Mouse (Mus musculus) CH12.LX (cell line): ENCODE data around the gene Txnip. TPM values are rescaled to one million over a fixed set of nuclear protein-coding genes. Genes with fewer than 3 reads are reported as not detected.

Source experiments
- DNase-seq: peaks from one replicate; pipeline ENCODE4 v3.0.0-alpha.2; 2013; ENCODE audit errors: extremely low read depth
- H3K27ac ChIP-seq: 2 replicates; pipeline ENCODE4 v1.5.1; 2012; ENCODE audit warnings: low read depth, mild to moderate bottlenecking, control low read depth, moderate library complexity; ENCODE audit not compliant: insufficient read depth
- H3K27me3 ChIP-seq: replicated peaks from 2 replicates; pipeline ENCODE3; 2012; ENCODE audit warnings: inconsistent platforms
- H3K36me3 ChIP-seq, 2 experiments: replicated peaks in 1 of 2; 2 replicates each; pipeline versions ENCODE3 to v1.6.1; 2012; ENCODE audit warnings: inconsistent platforms in 1 of 2, low read length in 1 of 2, mild to moderate bottlenecking in 1 of 2, mixed read lengths in 1 of 2, moderate library complexity in 1 of 2; ENCODE audit not compliant: control insufficient read depth in 1 of 2, insufficient read depth in 1 of 2
- H3K4me1 ChIP-seq, 2 experiments: 2 replicates each; pipeline ENCODE4 v1.6.1; 2012; ENCODE audit warnings: inconsistent platforms in 1 of 2, moderate library complexity in 1 of 2; ENCODE audit not compliant: insufficient read depth in 2 of 2, control insufficient read depth in 1 of 2
- H3K4me2 ChIP-seq: 2 replicates; pipeline ENCODE4 v1.6.1; 2012; ENCODE audit warnings: low read depth, mild to moderate bottlenecking, control low read depth; ENCODE audit not compliant: poor library complexity, insufficient read depth, severe bottlenecking
- H3K4me3 ChIP-seq, 3 experiments: fragments of 150-350 bp in 1 of 3; sonication (generic) in 1 of 3; replicated peaks in 1 of 3; 2 replicates each; pipeline versions ENCODE3 to v1.5.1; 2011 to 2012; ENCODE audit warnings: low read depth in 2 of 3, low read length in 2 of 3, mild to moderate bottlenecking in 2 of 3, moderate library complexity in 2 of 3, control low read depth in 1 of 3, improper control_type of control experiment in 1 of 3, inconsistent platforms in 1 of 3, mixed read lengths in 1 of 3; ENCODE audit not compliant: poor library complexity in 1 of 3
- H3K79me2 ChIP-seq: replicated peaks from 2 replicates; pipeline ENCODE4 v1.6.1; 2012; ENCODE audit warnings: mild to moderate bottlenecking, moderate library complexity; ENCODE audit not compliant: control insufficient read depth, poor library complexity, insufficient read depth, severe bottlenecking; ENCODE audit errors: extremely low read depth
- H3K9ac ChIP-seq: 2 replicates; pipeline ENCODE4 v1.6.1; 2012; ENCODE audit warnings: low read depth, mild to moderate bottlenecking, control low read depth, moderate library complexity; ENCODE audit not compliant: insufficient read depth
- H3K9me3 ChIP-seq: replicated peaks from 2 replicates; pipeline ENCODE3; 2012; ENCODE audit warnings: low read length, inconsistent platforms, mixed read lengths
- BHLHE40 ChIP-seq: IDR thresholded peaks from 2 replicates; pipeline ENCODE4 v1.6.1; 2011; ENCODE audit warnings: mild to moderate bottlenecking, low read depth, low read length, improper control_type of control experiment
- CHD1 ChIP-seq: IDR thresholded peaks from 2 replicates; pipeline ENCODE4 v1.6.1; 2012; ENCODE audit warnings: low read depth, low read length, improper control_type of control experiment, inconsistent platforms
- CHD2 ChIP-seq: IDR thresholded peaks from 2 replicates; pipeline ENCODE4 v1.6.1; 2011; ENCODE audit warnings: low read length, improper control_type of control experiment
- E2F4 ChIP-seq: IDR thresholded peaks from 2 replicates; pipeline ENCODE4 v1.6.1; 2011; ENCODE audit warnings: low read depth, low read length, improper control_type of control experiment; ENCODE audit not compliant: insufficient replicate concordance
- EP300 ChIP-seq: IDR thresholded peaks from 2 replicates; pipeline ENCODE4 v1.6.1; 2011; ENCODE audit warnings: low read length, improper control_type of control experiment
- ETS1 ChIP-seq: conservative IDR thresholded peaks from 2 replicates; pipeline ENCODE4 v1.6.1; 2012; ENCODE audit warnings: low read depth, mild to moderate bottlenecking, inconsistent platforms, low read length, improper control_type of control experiment, moderate library complexity
- JUN ChIP-seq: IDR thresholded peaks from 2 replicates; pipeline ENCODE4 v1.6.1; 2011; ENCODE audit warnings: low read depth, mild to moderate bottlenecking, low read length, improper control_type of control experiment, moderate library complexity; ENCODE audit not compliant: insufficient read depth
- JUND ChIP-seq: conservative IDR thresholded peaks from 2 replicates; pipeline ENCODE4 v1.6.1; 2011; ENCODE audit warnings: low read depth, low read length, improper control_type of control experiment
- KAT2A ChIP-seq: IDR thresholded peaks from 2 replicates; pipeline ENCODE4 v1.6.1; 2012; ENCODE audit warnings: low read length, improper control_type of control experiment, inconsistent platforms; ENCODE audit not compliant: insufficient replicate concordance
- MAFK ChIP-seq: IDR thresholded peaks from 2 replicates; pipeline ENCODE4 v1.6.1; 2011; ENCODE audit warnings: low read length, improper control_type of control experiment; ENCODE audit not compliant: insufficient replicate concordance
- MAZ ChIP-seq: IDR thresholded peaks from 2 replicates; pipeline ENCODE4 v1.6.1; 2012; ENCODE audit warnings: low read depth, mild to moderate bottlenecking, inconsistent platforms, low read length, improper control_type of control experiment, moderate library complexity
- MYC ChIP-seq: IDR thresholded peaks from 2 replicates; pipeline ENCODE4 v1.6.1; 2011; ENCODE audit warnings: low read depth, mild to moderate bottlenecking, improper control_type of control experiment, low read length
- NELFE ChIP-seq: IDR thresholded peaks from 2 replicates; pipeline ENCODE4 v1.6.1; 2011; ENCODE audit warnings: low read depth, low read length, improper control_type of control experiment
- PAX5 ChIP-seq: IDR thresholded peaks from 2 replicates; pipeline ENCODE4 v1.6.1; 2012; ENCODE audit warnings: low read length, inconsistent platforms, mixed read lengths
- RCOR1 ChIP-seq: conservative IDR thresholded peaks from 2 replicates; pipeline ENCODE4 v1.6.1; 2012; ENCODE audit warnings: low read depth, mild to moderate bottlenecking, inconsistent platforms, low read length, improper control_type of control experiment
- SIN3A ChIP-seq: IDR thresholded peaks from 2 replicates; pipeline ENCODE4 v1.6.1; 2012; ENCODE audit warnings: low read length, improper control_type of control experiment, inconsistent platforms
- TBP ChIP-seq: conservative IDR thresholded peaks from 2 replicates; pipeline ENCODE4 v1.6.1; 2011; ENCODE audit warnings: low read depth, low read length, improper control_type of control experiment
- TCF12 ChIP-seq: IDR thresholded peaks from 2 replicates; pipeline ENCODE4 v1.6.1; 2014; ENCODE audit warnings: low read depth, mild to moderate bottlenecking, inconsistent platforms, low read length, improper control_type of control experiment
- USF1 ChIP-seq: IDR thresholded peaks from 2 replicates; pipeline ENCODE4 v1.6.1; 2014; ENCODE audit warnings: low read depth, mild to moderate bottlenecking, inconsistent platforms, low read length, improper control_type of control experiment
- USF2 ChIP-seq: conservative IDR thresholded peaks from 2 replicates; pipeline ENCODE4 v1.6.1; 2011; ENCODE audit warnings: low read depth, low read length, improper control_type of control experiment
- ZC3H11A ChIP-seq: IDR thresholded peaks from 2 replicates; pipeline ENCODE4 v1.6.1; 2012; ENCODE audit warnings: low read depth, mild to moderate bottlenecking, inconsistent platforms, low read length, improper control_type of control experiment
- ZNF384 ChIP-seq: IDR thresholded peaks from 2 replicates; pipeline ENCODE4 v1.6.1; 2012; ENCODE audit warnings: low read depth, low read length, improper control_type of control experiment, inconsistent platforms
- dilution Hi-C: fragments of 300-500 bp; cut with MboI; formaldehyde crosslinking; loops from 2 replicates; pipeline ENCODE4 v1.14.3; 2020; ENCODE audit warnings: low sequenced_read_pairs; ENCODE audit not compliant: extremely low pct_unique_long_range_greater_than_20kb, extremely low pct_ligation_motif_present
- in situ Hi-C: fragments of 300-500 bp; cut with MboI; formaldehyde crosslinking; loops from 3 replicates; pipeline ENCODE4 v1.14.3; 2019; ENCODE audit warnings: low sequenced_read_pairs, low pct_ligation_motif_present, low pct_unique_long_range_greater_than_20kb, mixed read lengths
- polyA plus RNA-seq: library from polyadenylated mRNA; unstranded; fragments of >175 nt; gene quantifications from 2 replicates; pipeline ENCODE4 v1.2.1, GENCODE M21; 2012; ENCODE audit warnings: low read depth; ENCODE audit not compliant: insufficient read length
- total RNA-seq, 2 experiments: library from RNA; depleted of rRNA; stranded (reverse); fragments of 300-350 nt in 1 of 2; fragments of >200 nt in 1 of 2; gene quantifications; 2 replicates each; pipeline ENCODE4 v1.2.3; 2012 to 2014

Txnip gene
- total and polyA plus RNA-seq, 3 experiments: 41.8 to 220 (median 76.7) TPM

DNA sequence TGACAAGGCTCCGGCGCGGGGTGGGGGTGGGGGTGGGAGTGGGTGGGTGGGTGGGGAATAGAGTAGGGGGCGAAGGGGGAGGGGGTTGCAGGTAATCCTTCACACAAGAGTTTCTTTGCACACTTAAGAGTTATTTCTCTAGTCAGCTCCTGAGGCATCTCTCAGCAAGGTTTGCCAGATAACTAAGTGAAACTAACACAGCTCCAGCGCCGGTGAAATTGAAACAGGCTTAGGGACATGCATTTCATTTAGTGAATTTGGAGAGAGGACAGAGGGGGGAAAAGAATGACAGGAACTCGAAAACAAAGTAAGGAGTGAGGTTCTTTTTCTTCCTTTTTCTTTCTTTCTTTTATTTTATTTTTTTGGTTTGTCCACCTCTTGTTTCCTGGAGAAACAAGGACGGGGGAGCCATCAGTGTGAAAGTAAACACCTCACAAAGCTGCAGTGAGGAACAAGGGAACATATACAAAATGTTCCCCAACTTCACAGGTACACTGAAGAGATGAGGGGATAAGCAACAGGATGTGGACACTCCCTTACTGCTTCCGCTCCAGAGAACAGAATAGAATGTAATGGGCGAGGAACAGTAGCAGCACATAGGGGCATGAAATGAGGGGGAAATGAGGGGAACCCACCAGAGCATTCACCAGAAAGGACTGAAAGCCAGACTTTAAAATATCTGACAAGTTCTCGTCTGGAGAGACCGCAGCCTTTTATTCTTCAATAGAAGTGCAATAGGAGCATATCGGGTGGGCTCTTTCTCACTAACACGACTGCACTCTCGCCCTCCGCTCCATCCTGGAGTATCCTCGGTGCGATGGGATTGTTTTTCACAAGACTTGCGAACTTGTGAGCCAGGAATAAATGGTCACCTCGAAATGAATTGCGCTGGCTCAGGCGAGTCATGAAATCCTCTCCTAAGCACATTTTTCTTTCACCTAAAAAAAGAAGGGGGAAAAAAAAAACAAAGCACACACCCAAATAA is 814 bp upstream of the Txnip start:
- TF ChIP-seq ZNF384: no peak
- no peak for TF ChIP-seq JUN
- TF ChIP-seq MAZ: 0 out of 2 replicates have a peak, but pooled peaks have one; percentile 6
- TF ChIP-seq BHLHE40: no peak
- TF ChIP-seq E2F4: no peak
- TF ChIP-seq KAT2A: no peak
- no peak for TF ChIP-seq MAFK
- TF ChIP-seq MYC: no peak
- TF ChIP-seq USF1: no peak
- TF ChIP-seq NELFE: no peak
- TF ChIP-seq PAX5: no peak
- no peak for TF ChIP-seq USF2
- peak; percentile 34; the same call in 1 of the 2 replicates for TF ChIP-seq TCF12
- no peak for TF ChIP-seq TBP
- no peak for TF ChIP-seq ETS1
- TF ChIP-seq SIN3A: 0 out of 2 replicates have a peak, but pooled peaks have one; percentile 18
- H3K36me3 ChIP-seq: peaks cover 27 to 29% of the 10 kb centered on the region in 2 experiments
- dilution Hi-C loops: no loop called here
- no peaks in the 10 kb centered on the region for H3K27me3 ChIP-seq
- in situ Hi-C loops: no loop called here
- no peaks in the 10 kb centered on the region for H3K9me3 ChIP-seq
- H3K27ac ChIP-seq: peak overlapping the region; percentile 43
- H3K4me2 ChIP-seq: peak overlapping the region; percentile 90
- peaks cover 41% of the 10 kb centered on the region for H3K79me2 ChIP-seq
- DNase-seq: no peak
- peaks cover 4 to 35% of the 10 kb centered on the region in 2 experiments; a peak in 3 of 4 replicates for H3K4me1 ChIP-seq
- H3K9ac ChIP-seq: peak overlapping the region; percentile 99
- peak overlapping the region; percentile 60 to 77 (median 68) for H3K4me3 ChIP-seq

DNA sequence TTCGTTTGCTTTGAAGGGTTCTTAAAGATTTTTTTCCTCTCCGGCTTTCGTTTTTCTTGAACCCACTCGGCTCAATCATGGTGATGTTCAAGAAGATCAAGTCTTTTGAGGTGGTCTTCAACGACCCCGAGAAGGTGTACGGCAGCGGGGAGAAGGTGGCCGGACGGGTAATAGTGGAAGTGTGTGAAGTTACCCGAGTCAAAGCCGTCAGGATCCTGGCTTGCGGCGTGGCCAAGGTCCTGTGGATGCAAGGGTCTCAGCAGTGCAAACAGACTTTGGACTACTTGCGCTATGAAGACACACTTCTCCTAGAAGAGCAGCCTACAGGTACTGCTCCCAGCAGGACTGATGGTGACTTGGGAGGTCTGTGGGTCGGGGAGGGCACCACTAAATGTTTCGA is 402 bp downstream of the Txnip start:
- peaks cover 41% of the 10 kb centered on the region for H3K79me2 ChIP-seq
- H3K9me3 ChIP-seq: no peaks in the 10 kb centered on the region
- peaks cover 28 to 30% of the 10 kb centered on the region in 2 experiments for H3K36me3 ChIP-seq
- in situ Hi-C loops (no loop called here), dilution Hi-C loops (no loop called here)
- no peak overlapping the region for H3K4me2 ChIP-seq
- H3K4me1 ChIP-seq: peaks cover 8 to 46% of the 10 kb centered on the region in 2 experiments
- peak overlapping the region; percentile 77 to 100 (median 78) for H3K4me3 ChIP-seq
- H3K27me3 ChIP-seq: no peaks in the 10 kb centered on the region
- no peak for DNase-seq
- TF ChIP-seq ZC3H11A (no peak), CHD1 (peak; percentile 86; the same call in 1 of the 2 replicates), MYC (no peak), CHD2 (no peak), RCOR1 (0 out of 2 replicates have a peak, but pooled peaks have one; percentile 25), JUND (no peak), EP300 (peak; percentile 39; the same call in 1 of the 2 replicates), TCF12 (no peak)
- H3K9ac ChIP-seq: peak overlapping the region; percentile 98
- H3K27ac ChIP-seq: peak overlapping the region; percentile 98
